Mouse (Mus musculus) cerebellum, adult 11-12 months (tissue): ENCODE data around the gene Cib2.
"Not testable (repeated sequence)": the region's sequence is repeated elsewhere in the genome, so short reads cannot be mapped to it uniquely, and the experiment has no call there.

Experiments
- DNase-seq: peaks from one replicate; pipeline ENCODE4 v3.0.0; 2022

Cib2 gene

DNA sequence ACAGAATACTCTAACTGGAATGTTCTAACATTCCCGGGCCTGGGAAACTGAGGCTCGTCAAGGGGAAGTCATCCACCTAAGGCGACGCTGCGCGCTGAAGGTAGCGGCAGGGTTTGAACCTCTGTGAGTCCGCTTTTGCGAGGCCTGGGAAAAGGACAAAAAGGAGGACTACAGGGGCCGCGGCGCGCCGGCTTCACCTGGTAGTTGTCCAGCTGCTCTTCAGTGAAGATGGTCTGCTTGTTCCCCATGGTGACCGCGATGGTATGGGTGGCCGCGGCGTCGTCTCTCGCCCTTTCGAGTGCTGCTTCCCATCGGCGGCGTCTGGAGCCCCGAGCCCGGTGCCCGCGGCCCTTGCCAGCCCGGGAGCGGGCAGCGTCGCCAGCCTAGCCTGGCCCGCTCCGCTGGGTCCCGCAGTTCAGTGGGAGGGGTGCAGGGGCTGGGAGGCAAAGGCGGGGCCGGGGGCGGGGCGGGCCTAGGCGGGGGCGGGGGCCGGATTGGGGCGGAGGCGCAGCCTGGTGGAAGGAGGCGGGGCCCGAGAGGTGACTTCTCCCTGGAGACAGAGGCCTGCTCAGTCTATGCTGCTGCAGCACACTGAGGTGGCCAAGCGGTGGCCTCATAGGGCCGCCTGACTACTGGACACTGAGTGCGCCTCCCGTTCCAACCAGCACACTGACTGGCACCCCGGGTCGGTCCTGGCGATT is at the start of gene Cib2:
TSS of gene Cib2 (minus strand) at position 448 of the 701 bp plus-strand sequence.
- DNase-seq, result peak; percentile 85

DNA sequence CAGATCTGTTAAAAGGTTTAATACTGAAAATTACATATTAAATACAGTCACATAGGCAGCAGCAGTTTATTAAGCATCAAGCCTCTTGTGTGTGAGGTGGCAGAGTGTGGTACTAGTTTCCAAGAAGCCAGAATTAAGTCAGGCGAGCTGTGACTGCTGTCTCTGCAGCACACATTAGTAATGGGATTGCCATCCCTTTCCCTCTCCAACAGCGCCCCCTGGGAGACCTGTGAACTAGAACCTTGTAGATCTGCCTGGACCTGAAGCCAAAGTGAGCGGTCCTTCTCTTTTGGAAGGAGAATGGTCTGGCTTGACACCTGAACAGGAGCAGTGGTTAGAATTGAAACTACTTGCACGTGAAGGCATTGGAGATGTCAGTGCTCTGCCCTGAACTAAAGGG is 44.9 kb upstream of the Cib2 start:
- DNase-seq, result peak; percentile 32

DNA sequence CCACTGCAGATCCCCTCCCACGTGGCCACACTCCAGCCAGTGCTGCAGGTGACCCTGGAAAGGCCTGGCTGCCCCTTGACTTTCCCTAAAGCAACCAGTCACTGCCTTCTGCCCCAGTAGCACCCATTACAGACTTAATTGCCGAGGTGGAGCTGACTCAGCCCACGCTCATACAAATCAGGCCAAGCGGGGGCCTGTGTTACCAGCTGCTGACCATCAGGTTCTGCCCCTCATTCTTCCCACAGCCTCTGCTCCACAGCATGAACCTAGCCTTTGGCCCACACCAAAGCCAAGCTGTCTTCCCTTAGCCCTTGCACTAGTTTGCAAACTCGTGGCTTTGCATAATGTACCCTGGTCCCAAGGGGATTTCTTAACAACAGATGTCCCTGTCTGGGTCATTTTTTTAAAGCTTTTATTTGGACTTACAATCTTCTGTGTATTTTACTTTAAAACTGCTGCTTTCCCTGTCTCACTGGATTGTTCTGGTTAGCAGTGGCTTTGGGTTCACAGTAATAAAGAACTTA is 44.2 kb upstream of the Cib2 start:
- DNase-seq, result no peak

DNA sequence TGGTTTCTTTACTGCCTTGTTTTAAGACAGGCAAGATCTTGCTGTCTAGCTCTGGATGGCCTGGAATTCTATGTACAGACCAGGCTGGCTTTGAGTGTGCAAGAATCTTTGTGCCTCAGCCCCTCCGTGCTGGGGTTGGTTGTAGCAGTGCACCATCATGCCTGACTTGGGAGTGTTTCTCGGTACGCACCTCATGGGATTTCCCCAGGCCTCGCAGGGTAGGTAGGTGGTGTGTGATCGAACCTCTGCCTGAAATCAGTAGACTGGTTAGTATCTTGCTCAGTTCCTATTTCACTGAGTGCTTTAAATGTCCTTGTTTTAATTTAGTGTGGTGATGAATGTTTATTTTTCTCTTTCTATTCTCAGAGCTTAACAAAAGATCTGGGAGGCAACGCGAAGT is 42.9 kb upstream of the Cib2 start:
- no peak for DNase-seq

DNA sequence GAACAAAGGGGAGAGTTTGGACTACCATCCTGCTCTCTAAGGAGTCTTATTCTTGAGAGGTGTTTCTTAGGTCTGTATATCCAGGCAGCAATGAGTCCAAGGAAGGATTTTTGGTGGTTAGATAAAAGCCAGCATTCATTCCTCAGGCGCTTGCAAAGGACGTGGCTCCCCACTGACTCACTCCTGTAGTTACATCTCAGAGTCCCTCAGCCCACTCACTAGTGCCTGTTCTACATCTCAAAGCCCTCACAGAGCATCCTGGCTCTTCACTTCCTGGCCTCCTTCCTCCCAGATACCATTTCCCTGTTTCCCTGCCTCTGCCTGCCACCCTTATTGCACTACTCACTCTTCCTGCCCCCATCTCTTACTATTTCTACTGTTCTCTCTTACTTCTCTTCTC is 42.4 kb upstream of the Cib2 start:
- no peak for DNase-seq

DNA sequence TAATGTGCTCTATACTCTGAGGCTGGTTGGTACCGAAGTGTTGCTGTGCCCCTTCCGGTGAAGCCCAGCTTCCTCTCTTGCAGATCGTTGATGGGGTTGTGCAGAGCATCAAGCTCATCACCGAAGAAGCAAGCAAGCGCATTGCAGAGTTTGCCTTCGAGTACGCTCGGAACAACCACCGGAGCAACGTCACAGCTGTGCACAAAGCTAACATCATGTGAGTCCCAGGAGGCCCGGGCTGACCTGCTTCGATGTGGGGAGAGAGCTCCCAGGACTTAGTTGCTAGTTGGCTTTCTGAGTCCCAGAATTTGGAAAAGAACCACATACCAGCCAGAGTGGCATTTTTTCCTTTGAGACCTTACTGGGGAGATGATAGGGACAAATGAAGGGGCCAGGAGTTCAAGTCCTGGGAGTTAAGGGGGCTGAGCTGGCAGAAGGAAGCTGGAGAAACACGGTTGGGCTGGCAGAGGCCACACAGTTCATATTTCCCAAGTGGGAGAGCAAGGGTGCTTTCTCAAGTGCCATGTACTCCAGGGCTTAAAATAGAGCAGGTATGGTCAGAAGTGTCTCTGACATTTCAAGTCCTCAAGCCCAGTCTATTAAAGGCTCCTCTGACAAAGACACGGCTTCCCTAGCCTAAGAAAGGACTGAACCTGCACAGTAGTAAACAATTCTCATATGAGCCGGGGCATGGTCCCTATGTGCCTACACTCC is 36.9 kb upstream of the Cib2 start:
- DNase-seq, result no peak

DNA sequence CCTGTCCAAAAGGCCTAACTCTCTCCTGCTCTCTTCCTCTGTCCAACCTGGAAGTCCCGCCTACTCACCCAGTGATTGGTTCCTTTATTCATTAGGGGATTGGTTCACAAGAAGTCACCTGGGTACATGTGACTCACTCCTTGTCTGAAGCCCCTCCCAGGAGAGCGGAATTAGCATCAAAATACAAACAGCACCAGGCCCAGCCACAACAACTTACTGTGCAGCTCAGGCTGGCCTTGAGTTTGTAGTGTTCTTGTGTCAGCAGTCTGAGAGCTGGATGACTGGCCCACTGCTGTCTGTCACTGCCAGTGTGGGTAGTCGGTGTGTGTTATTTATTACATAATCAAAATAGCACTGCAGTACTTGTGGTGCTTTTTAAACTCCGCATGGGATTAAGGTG is 33.6 kb upstream of the Cib2 start:
- not testable (repeated sequence) for DNase-seq

DNA sequence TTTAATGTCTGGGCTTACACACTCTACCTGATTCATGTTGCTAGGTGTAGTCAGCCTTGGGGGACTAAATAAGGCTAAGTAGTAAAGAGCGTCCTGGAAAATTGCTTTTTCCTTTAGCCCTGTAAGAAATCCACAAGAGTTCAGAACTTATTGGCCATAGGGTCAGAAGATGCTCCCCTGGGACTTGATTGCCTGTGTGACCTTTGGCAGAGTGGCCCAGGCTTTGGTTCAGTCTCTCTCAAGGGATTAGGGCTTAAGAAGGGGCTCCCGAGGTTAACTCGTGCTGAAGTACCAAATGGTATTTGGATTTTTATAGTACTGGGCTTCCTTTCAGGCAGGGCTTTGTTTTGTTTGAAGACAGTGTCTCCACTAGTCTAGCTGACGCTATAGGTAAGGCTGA is 27.8 kb upstream of the Cib2 start:
- peak; percentile 8 for DNase-seq

DNA sequence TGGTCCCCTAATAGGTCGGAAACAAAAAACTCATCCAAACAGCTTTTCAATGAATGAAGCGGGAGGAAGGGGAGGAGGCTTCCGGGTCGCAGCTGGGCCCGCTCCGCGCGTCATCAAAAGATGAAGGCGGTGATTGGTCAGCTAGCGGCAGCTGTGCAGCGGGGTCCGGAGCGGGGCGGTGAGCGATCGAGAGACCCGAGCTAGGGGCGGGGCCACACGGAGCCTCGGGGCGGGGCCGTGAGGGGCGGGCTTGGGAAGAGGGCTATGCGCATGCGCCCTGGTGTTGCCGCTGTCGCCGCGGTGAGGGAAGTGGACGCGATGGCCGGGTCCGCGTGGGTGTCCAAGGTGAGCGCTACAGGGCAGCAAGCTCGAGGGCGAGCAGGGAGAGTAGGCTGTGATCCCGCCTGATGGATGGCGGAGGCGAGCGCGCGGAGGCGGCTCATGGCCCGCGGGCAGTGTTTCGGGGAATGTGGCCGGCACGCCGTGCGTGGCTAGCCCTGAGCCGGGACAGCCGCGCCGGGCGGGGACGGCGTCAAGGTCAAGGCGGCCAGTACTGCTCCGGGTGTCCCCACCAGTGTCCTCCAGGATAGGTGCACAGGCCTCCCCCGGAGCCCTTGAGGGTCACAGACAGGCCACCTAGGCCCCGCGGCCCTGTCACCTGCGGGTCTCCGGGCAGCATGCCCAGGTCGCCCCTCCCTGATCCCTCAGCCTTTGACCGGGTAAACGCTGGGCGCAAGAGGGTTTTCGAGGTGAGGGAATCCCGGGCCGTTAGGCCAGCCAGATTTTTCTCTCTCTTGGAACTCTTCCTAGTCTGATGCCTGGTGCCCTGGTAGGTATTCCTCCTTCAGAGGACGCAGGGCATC is 26.4 kb upstream of the Cib2 start, which contains the start of gene Idh3a:
TSS of gene Idh3a (plus strand) at position 136 of the 863 bp plus-strand sequence.
- DNase-seq, result peak; percentile 93

DNA sequence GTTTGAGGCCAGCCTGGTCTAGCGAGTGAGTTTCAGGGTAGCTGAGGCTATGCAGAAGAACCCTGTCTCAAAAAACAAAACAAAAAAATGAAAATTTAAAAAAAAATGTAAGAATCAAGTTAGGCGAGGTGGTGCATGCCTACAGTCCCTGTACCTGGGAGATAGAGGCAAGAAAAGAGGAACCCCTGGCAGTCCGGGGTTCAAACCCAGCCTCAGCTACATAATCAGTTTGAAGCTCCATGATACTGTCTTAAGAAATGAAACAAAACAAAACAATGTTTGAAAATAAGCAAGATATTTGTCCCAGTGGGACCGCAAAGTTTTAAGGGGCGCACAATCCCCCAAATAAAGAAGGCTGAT is 25.8 kb upstream of the Cib2 start:
- DNase-seq, result no peak

DNA sequence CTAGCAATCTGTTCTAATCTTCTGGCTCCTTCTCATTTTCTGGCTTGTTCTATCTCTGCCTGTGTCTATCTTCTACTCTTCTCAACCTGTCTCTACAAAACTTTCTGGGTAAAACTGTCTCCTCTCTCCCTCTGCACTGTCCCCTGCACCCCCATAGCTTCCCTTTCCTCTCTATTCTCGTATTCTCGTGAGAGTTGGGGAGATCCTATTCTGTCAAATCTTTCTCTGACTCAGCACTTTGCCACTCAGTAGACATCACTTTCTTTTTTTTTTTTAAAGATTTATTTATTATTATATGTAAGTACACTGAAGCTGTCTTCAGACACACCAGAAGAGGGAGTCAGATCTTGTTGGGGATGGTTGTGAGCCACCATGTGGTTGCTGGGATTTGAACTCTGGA is 24.1 kb upstream of the Cib2 start:
- DNase-seq, result not testable (repeated sequence)

DNA sequence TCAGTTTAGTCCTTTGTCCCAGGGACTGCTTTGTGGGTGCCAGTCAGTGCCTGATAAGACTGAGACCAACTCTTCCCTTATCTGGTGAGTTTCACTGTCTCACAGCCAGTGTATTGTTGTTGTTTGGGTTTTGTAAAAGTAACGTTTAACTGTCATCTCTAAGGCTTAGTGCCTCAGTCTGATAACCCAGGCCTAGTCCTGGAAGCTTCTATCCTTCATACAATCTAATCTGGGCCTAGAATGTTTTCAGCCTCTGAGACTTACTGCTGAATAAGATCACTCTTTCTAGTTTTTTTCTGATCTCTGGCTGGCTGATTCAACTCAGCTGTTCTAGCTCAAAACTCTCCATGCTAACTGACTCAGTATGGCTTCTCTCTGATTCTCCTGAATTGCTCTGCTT is 23.7 kb upstream of the Cib2 start:
- no peak for DNase-seq

DNA sequence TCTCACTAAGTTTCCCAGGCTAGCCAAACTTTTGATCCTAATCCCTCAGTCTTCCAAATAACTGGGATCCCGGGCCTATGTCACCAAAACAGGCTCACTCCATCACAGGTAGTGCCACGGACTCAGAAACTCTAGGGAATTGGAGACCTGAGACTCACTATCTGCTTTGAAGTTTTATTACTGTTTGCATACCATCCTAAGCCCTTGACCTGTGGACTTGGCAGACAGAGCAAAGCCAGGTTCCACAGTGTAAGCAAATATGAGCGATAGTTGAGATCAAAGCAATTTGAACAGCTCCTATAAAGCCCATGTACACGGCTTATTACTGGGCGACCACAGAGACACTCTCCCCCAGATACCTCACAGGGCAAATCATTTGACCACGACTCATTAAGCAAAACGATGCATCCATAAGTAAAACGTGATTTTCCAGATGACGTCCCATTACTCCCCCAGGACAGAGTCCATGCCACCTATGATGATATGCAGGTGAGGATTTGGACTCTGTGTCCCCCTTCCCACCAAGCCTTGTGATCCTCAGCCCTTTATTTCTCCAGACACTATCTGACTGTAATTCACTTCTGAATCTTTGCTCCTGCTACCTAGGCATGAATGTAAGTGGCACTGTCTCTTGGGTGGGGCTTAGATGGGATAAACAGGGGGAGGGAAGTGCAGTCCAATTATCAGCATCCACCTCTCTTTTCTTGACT is 11.3 kb upstream of the Cib2 start:
- DNase-seq, result no peak

DNA sequence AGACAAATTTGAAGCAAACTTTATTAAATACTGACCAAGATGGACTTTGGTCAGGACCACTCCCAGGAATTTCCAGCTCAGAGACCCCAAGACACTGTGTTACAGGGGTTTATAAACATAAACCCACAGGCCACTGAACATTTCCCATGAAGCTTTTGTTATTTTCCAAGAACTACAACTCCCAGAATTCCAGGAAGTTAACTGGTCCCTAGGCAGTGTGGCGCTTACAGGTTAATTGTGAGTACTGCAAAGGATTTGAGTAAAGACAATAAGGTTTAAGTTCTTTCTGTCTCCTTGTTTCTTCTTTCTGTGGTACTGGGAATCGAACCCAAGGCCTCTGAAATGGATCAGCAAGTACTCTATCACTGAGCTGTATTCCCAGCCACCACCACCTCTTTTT is 8.7 kb upstream of the Cib2 start:
- no peak for DNase-seq

DNA sequence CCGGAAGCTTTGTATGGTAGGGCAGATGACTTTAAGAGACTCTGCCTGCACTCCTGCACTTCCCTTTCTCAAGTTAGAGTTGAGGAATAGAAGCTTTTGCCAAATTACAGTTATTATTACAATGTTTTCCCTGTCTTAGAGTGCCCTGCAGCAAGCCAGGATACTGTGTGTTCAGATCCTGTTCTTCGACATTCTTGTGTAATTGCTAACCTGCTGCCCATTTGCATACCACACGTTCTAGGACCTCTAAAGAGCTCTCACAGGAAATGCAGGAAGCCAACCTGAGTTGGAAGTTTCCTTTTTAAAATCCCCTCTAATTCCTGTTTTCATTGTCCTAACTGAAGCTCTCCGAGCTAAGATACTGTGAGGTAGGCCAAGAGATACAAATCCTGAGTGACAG is 6.9 kb upstream of the Cib2 start:
- DNase-seq, result no peak

DNA sequence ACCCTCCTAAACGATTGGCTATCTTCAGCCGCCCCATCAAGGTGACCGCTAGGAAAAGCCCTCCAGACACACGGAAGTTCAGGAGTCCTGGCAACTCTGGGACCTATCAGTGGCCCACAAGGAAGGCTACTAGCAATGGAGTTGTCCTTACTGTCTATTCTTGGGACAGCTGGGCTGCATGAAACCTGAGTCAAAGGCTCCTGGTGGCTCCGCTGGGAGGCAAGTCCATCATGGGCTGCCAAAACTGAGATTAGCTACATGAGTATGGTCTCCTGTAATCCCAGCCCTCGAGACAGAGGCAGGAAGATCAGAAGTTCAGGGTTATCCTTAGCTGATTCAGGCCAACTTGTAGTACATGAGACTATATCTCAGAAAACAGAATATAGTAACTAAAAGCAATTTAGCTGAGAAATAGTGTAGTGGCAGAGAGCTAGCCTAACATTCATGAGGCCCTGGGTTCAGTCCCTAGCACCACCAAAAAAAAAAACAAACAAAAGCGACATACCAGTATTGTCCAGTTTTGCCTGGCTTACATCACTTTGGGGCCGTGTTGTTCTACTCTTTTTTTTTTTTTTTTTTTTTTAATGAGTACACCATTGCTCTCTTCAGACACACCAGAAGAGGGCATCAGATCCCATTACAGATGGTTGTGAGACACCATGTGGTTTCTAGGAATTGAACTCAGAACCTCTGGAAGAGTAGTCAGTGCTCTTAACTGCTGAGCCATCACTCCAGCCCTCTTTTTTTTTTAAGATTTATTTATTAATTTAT is 998 bp upstream of the Cib2 start:
- DNase-seq, result no peak

DNA sequence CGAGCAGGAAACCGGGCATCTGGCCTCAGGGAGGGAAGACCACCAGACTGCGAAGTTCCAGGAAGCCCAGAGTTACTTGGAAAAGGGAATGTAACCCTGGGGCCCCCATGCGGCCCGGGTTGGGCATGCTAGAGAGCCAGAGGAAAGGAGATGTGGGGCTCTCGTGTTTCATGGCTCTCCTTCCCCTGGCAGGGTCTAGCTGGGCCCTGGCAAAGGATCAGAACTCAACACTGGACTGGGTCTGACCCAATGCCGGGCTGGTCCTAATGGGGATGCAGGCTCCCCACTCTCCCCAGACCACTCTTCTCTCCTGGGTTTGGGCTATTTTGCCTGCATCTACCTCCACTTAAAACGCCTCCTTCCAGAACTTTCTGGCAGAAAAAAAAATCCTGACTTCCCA is 1.3 kb downstream of the Cib2 start:
- DNase-seq, result no peak

DNA sequence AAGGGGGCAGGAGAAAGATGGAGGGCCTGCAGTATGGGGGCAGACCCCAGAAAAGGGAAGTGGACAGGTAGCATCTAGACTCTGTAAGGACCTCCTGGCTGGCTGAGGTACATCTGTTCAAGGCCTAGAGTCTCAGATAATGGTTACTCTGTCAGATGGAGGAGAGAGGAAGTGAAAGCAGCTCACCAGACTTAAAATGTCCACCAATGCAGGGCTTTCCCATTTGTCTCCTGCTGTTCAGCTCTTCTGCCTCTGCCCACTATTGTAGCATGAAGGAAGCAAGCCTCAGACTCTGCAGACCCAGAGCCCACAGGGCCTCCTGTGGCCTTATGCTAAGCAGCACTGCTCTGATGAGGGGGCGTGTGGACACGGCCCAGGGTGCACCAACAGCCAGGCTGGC is 5.0 kb downstream of the Cib2 start:
- DNase-seq, result no peak

DNA sequence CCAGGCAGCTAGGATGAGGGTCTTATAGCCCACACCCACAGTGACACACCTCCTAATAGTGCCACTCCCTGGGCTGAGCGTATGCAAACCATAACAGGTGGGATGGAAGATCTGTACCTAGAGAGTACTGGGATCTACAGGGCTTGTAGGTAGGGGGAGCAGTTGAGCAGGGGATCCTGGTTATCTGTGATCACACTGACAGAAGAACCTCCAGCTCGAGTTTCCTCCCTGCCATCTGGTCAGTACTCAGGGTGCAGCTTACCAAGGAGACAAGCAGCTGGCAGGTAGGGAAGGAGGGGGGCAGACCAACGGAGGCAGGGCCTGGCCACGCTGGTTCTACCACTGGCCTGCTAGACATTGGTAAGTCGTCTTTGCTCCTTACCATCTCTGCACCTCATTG is 7.6 kb downstream of the Cib2 start:
- DNase-seq, result peak; percentile 77

DNA sequence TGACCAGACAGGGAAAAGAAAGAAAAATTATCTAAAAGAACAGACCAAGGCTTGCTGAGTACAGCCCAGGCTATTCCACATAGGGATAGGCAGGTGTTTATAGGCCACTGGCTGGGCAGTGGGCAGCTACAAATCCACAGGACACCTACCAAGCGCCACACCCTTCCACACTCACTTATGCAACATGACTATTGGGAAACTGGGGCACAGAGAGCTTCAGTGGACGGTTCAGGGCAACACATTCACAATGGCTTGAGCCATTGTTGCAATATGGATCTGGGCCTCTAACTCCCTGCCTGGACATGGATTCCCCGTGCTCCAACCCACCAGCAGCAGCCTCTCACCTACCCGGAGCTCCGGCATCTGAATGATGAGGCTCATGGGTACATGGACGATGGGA is 10.6 kb downstream of the Cib2 start:
- DNase-seq, result no peak

DNA sequence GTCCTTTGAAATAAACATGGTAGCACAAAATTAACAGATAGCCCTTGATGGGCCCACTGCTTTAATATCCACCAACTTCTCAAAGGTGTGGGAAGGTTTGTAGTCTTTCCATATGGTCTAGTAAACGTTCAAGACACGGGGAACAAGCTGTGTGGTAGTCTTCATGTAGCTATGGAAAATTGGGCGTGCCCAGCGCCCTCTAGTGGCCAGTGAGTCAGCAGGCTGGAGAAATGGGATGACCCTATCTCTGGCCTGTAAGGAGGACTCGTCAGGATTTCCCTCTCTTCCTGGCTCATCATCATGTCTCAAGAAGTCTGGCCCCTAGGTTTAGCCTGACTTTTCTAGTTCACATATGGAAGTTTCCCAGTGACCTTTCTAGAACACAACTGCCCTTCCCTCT is 12.5 kb downstream of the Cib2 start:
- peak; percentile 47 for DNase-seq

DNA sequence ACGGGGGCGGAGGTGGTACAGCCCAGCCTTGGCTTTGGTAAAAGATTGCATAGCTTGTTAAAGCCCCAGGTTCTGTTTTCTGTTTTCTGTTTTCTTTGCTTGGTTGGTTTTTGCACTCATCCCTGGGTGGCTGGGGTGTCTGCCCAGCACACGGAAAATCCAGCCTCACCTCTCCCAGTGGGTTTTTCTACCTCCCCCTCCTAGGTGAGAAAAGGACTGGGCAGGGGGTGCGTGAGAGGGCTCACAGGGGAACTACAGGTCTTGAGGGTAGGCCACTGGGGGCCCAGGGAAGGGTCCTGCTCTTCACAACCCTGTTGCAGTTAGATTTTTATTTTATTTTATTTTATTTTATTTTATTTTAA is 15.1 kb downstream of the Cib2 start:
- no peak for DNase-seq
